Mouse (Mus musculus): ENCODE data around the gene Spata7. TPM values are rescaled to one million over a fixed set of nuclear protein-coding genes. Genes with fewer than 3 reads are reported as not detected.

Spata7 gene
- polyA plus RNA-seq, 1 experiment, result 0.81 TPM

DNA sequence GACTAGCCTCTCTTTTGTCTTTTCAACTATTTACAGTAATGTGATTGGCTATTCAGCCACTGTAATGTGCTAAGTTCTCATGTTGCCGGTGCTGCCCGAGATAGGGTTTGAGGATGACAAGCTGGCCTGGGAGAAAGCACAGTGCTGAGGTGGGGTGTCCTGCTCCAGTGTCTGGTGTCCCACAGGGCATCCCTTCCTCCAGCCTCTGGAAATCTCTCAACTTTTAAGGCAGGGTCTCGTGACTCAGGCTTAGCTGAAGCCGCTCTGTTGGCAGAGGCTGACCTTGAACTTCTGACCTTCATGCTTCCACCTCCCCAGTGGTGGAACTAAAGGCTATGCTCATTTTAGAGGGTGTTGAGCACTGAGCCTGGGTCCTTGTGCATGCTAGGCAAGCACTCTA, 42.5 kb downstream of the Spata7 start:
- Histone ChIP-seq H3K27me3 (ENCODE audit: control insufficient read depth, insufficient read depth, low read length) (no peaks in the 10 kb centered on the region), H3K4me1 (ENCODE audit: control insufficient read depth, insufficient read depth, insufficient read length) (no peaks in the 10 kb centered on the region; the same call in 1 of the 2 replicates), H3K4me3 (ENCODE audit: extremely low read depth, insufficient read depth, insufficient read length) (no peak overlapping the region), H3K27ac (ENCODE audit: insufficient read depth, low read length) (no peak overlapping the region), H3K36me3 (ENCODE audit: control insufficient read depth, insufficient read depth, low read length) (no peaks in the 10 kb centered on the region)
- no peak for TF ChIP-seq CTCF (IDR thresholded peaks at IDR 0.05; ENCODE audit: extremely low read depth, insufficient read depth, insufficient read length, insufficient replicate concordance)
- TF ChIP-seq POLR2A (IDR thresholded peaks at IDR 0.05; ENCODE audit: low read depth, low read length), result no peak
- no peak for DNase-seq (ENCODE audit: low read depth in 1 of 2, low spot score in 2 of 2)
- 85% methylated on average over 4 of the region's 4 CpGs for WGBS

DNA sequence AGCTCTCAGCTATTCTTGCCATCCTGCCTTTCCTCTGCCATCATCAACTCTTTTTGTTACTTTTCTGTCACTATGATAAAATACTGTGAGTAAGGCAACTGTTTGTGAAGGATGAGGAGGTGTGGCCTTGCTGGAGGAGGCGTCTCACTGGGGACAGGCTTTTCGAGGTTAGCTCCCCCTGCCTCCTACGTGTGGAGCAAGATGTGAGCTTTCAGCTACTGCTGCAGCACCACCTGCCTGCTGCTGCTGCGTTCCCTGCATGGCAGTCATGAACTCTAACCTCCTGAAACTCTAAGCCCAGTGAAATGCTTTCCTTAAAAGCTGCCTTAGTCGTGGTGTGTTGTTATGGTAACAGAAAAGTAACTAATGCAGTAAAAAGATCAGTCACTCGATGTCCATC, 45.9 kb downstream of the Spata7 start:
- WGBS, result 59% methylated on average over 6 of the region's 6 CpGs
- H3K36me3 ChIP-seq (ENCODE audit: control insufficient read depth, insufficient read depth, low read length), result no peaks in the 10 kb centered on the region
- no peak for TF ChIP-seq CTCF (IDR thresholded peaks at IDR 0.05; ENCODE audit: extremely low read depth, insufficient read depth, insufficient read length, insufficient replicate concordance)
- TF ChIP-seq POLR2A (IDR thresholded peaks at IDR 0.05; ENCODE audit: low read depth, low read length), result no peak
- no peak for DNase-seq (ENCODE audit: low read depth in 1 of 2, low spot score in 2 of 2)
- H3K27ac ChIP-seq (ENCODE audit: insufficient read depth, low read length), result no peak overlapping the region
- no peaks in the 10 kb centered on the region; the same call in 1 of the 2 replicates for H3K4me1 ChIP-seq (ENCODE audit: control insufficient read depth, insufficient read depth, insufficient read length)
- H3K4me3 ChIP-seq (ENCODE audit: extremely low read depth, insufficient read depth, insufficient read length), result no peak overlapping the region
- H3K27me3 ChIP-seq (ENCODE audit: control insufficient read depth, insufficient read depth, low read length), result no peaks in the 10 kb centered on the region

DNA sequence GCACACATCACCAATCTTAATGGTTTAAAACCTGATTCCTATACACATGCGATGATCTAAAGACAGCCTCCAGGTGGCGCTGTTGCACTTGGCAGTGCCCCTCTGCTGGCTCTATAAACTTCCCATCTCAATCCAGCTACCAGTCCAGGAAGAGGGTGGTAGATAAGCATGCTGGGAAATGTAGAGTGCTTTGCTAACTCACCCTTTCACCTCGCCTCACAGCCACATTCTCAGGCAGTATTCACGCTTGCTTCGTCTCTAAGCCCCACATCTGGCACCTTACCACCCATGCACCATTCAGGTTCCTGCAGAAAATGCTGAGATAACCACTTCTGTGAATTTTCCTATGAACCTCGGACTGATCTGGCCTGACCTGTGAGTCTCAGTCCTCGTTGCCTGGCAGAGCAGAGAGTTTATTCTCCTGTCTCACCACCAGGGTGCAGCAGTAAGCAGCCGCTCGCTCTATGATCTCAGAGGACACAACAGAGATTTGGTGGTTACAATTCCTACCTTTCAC, 46.7 kb downstream of the Spata7 start:
- TF ChIP-seq CTCF (IDR thresholded peaks at IDR 0.05; ENCODE audit: extremely low read depth, insufficient read depth, insufficient read length, insufficient replicate concordance) (peak; percentile 71; the same call in 1 of the 2 replicates), POLR2A (IDR thresholded peaks at IDR 0.05; ENCODE audit: low read depth, low read length) (no peak)
- H3K27ac ChIP-seq (ENCODE audit: insufficient read depth, low read length), result 0 out of 2 replicates have a peak overlapping the region, but pooled peaks have one; percentile 6
- no peaks in the 10 kb centered on the region; the same call in 1 of the 2 replicates for H3K4me1 ChIP-seq (ENCODE audit: control insufficient read depth, insufficient read depth, insufficient read length)
- WGBS, result 4% methylated on average over 9 of the region's 9 CpGs
- peak; percentile 44 to 53 for DNase-seq (ENCODE audit: low read depth in 1 of 2, low spot score in 2 of 2)
- no peaks in the 10 kb centered on the region for H3K36me3 ChIP-seq (ENCODE audit: control insufficient read depth, insufficient read depth, low read length)
- no peaks in the 10 kb centered on the region for H3K27me3 ChIP-seq (ENCODE audit: control insufficient read depth, insufficient read depth, low read length)
- peak overlapping the region; percentile 27; the same call in 1 of the 2 replicates for H3K4me3 ChIP-seq (ENCODE audit: extremely low read depth, insufficient read depth, insufficient read length)

DNA sequence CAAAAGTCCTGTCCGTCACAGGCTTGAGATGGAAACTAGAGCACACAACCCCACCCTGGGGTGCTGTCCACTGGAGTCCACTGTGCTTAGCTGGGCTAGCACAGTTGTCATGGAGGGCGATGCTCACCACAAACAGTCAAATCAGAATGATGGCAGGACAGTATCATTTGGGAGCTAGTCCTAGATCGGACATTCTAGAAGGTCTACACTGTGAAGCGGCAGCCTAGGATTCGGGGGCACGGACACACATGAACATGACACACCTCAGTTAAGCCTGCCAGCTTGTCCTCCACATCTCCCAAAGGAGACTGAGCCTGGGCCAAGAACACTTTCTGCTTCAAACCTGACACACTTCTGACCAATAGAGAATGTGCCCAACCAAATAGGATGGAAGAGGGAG, 48.9 kb downstream of the Spata7 start:
- Histone ChIP-seq H3K36me3 (ENCODE audit: control insufficient read depth, insufficient read depth, low read length) (no peaks in the 10 kb centered on the region), H3K4me1 (ENCODE audit: control insufficient read depth, insufficient read depth, insufficient read length) (no peaks in the 10 kb centered on the region; the same call in 1 of the 2 replicates), H3K27me3 (ENCODE audit: control insufficient read depth, insufficient read depth, low read length) (no peaks in the 10 kb centered on the region), H3K27ac (ENCODE audit: insufficient read depth, low read length) (no peak overlapping the region), H3K4me3 (ENCODE audit: extremely low read depth, insufficient read depth, insufficient read length) (no peak overlapping the region)
- 83% methylated on average over 6 of the region's 6 CpGs for WGBS
- no peak for DNase-seq (ENCODE audit: low read depth in 1 of 2, low spot score in 2 of 2)
- TF ChIP-seq CTCF (IDR thresholded peaks at IDR 0.05; ENCODE audit: extremely low read depth, insufficient read depth, insufficient read length, insufficient replicate concordance) (no peak), POLR2A (IDR thresholded peaks at IDR 0.05; ENCODE audit: low read depth, low read length) (no peak)

DNA sequence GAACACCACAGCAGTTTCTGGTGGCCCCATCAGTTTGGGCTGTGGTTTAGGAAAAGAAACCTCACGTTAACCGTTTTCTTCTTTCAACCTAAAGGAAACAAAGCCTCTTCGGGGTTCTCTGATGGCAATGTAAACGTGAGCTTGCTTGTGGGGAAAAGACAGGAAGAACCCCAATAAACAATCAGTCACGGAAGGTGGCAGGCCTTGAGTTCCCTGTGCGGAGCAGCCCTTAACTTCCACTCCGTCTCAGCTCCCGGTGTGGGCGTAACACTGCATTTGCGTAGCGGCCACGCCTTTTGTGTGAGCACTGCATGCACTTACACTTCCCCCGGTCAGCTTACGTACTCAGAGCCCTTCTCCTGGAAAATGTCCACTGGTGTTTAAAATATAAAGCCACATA, 49.4 kb downstream of the Spata7 start:
- WGBS, result 14% methylated on average over 14 of the region's 14 CpGs
- TF ChIP-seq POLR2A (IDR thresholded peaks at IDR 0.05; ENCODE audit: low read depth, low read length), result no peak
- TF ChIP-seq CTCF (IDR thresholded peaks at IDR 0.05; ENCODE audit: extremely low read depth, insufficient read depth, insufficient read length, insufficient replicate concordance), result no peak
- no peaks in the 10 kb centered on the region for H3K27me3 ChIP-seq (ENCODE audit: control insufficient read depth, insufficient read depth, low read length)
- DNase-seq (ENCODE audit: low read depth in 1 of 2, low spot score in 2 of 2), result peak in 1 of 2 experiments; percentile 9
- H3K4me3 ChIP-seq (ENCODE audit: extremely low read depth, insufficient read depth, insufficient read length), result no peak overlapping the region
- H3K36me3 ChIP-seq (ENCODE audit: control insufficient read depth, insufficient read depth, low read length), result no peaks in the 10 kb centered on the region; the same call in 1 of the 2 replicates
- no peaks in the 10 kb centered on the region; the same call in 1 of the 2 replicates for H3K4me1 ChIP-seq (ENCODE audit: control insufficient read depth, insufficient read depth, insufficient read length)
- H3K27ac ChIP-seq (ENCODE audit: insufficient read depth, low read length), result no peak overlapping the region

DNA sequence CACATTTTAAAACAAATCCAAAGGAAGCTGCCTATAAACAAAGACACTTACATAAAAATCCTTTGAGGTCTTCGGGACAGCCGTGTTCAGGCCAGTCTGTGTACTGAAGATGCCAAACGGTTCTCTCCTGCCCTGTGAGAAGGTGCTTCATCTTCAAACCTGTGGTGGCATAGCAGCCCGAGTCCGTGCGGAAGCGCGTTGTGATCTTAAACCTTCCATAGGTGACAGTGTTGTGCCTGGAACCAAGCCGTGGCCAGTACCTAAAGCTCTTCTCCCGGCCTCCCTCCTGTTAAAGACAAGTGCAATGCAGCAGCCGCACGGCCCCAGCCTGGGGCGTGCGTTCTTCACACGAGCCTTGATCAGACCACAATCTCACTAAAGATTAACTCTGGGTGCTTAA, 51.9 kb downstream of the Spata7 start:
- DNase-seq (ENCODE audit: low read depth in 1 of 2, low spot score in 2 of 2), result no peak
- Histone ChIP-seq H3K27me3 (ENCODE audit: control insufficient read depth, insufficient read depth, low read length) (no peaks in the 10 kb centered on the region), H3K36me3 (ENCODE audit: control insufficient read depth, insufficient read depth, low read length) (no peaks in the 10 kb centered on the region; the same call in 1 of the 2 replicates), H3K27ac (ENCODE audit: insufficient read depth, low read length) (no peak overlapping the region), H3K4me1 (ENCODE audit: control insufficient read depth, insufficient read depth, insufficient read length) (no peaks in the 10 kb centered on the region), H3K4me3 (ENCODE audit: extremely low read depth, insufficient read depth, insufficient read length) (no peak overlapping the region)
- WGBS, result 92% methylated on average over 15 of the region's 15 CpGs
- no peak for TF ChIP-seq CTCF (IDR thresholded peaks at IDR 0.05; ENCODE audit: extremely low read depth, insufficient read depth, insufficient read length, insufficient replicate concordance)
- TF ChIP-seq POLR2A (IDR thresholded peaks at IDR 0.05; ENCODE audit: low read depth, low read length), result no peak

DNA sequence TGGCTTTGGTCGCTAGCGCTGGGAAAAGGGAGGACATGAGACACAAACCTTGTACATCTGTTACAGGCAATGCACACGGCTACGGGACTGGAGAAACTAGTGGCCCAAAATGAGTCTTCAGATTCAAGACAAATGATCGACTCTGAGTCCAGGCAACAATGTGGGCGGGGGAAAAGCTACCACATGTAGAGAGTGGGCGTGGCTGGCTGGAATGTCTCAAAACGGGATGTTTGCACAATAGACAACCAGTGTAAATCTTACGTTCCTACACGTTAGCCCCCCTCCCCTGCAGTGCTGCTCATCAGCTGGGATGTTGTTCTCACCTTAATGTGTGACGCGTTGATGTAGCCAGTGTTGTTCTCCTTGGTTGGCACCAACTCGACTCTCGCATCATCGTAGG, 54.2 kb downstream of the Spata7 start:
- TF ChIP-seq CTCF (IDR thresholded peaks at IDR 0.05; ENCODE audit: extremely low read depth, insufficient read depth, insufficient read length, insufficient replicate concordance), result no peak
- TF ChIP-seq POLR2A (IDR thresholded peaks at IDR 0.05; ENCODE audit: low read depth, low read length), result no peak
- no peaks in the 10 kb centered on the region for H3K27me3 ChIP-seq (ENCODE audit: control insufficient read depth, insufficient read depth, low read length)
- DNase-seq (ENCODE audit: low read depth in 1 of 2, low spot score in 2 of 2), result no peak
- H3K4me1 ChIP-seq (ENCODE audit: control insufficient read depth, insufficient read depth, insufficient read length), result no peaks in the 10 kb centered on the region
- no peak overlapping the region for H3K27ac ChIP-seq (ENCODE audit: insufficient read depth, low read length)
- H3K36me3 ChIP-seq (ENCODE audit: control insufficient read depth, insufficient read depth, low read length), result no peaks in the 10 kb centered on the region; the same call in 1 of the 2 replicates
- H3K4me3 ChIP-seq (ENCODE audit: extremely low read depth, insufficient read depth, insufficient read length), result no peak overlapping the region
- 91% methylated on average over 15 of the region's 15 CpGs for WGBS
